Mouse (Mus musculus) lung, adult 2 months (tissue): ENCODE results near the gene Gsg1l2.
A peak's percentile ranks its signal among the peaks of the same experiment; 100 is the strongest.

Experiments used
- CTCF ChIP-seq: fragments of 200-500 bp; IDR thresholded peaks from 2 replicates; pipeline ENCODE4 v1.5.1; 2011; ENCODE audit warnings: mild to moderate bottlenecking, low read length, control low read depth; ENCODE audit not compliant: insufficient read depth
- POLR2A ChIP-seq: fragments of 200-500 bp; IDR thresholded peaks from 2 replicates; pipeline ENCODE4 v1.6.1; 2011; ENCODE audit warnings: low read depth, mild to moderate bottlenecking, control low read depth, low read length, borderline replicate concordance; ENCODE audit errors: extremely low read depth

DNA sequence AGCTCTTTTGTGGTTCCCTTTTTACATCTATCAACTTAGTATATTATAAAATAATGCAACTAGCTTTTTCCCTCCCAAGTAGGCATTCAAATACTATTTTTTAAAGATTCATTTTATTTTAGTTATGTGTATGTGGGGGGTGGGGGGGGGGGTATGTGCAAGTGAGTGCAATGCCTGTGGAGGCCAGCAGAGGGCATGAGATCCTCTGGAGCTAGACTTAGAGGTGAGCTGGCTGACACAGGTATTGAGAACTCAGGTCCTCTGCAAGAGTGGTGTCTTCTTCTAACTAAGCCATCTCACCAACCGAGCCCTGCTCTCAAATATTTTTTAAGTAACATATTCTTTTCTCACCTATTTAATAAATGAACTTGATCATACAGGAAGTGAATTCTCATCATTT lies 31.1 kb downstream of the Gsg1l2 start:
- TF ChIP-seq CTCF (0 out of 2 replicates have a peak, but pooled peaks have one; percentile 14), POLR2A (no peak)
